Mouse (Mus musculus) brain, embryonic 14.5 days (tissue): ENCODE measurements around the gene Agrn.

Source experiments
- CTCF ChIP-seq: fragments of 200-500 bp; IDR thresholded peaks from 2 replicates; pipeline ENCODE4 v1.5.1; 2012; ENCODE audit warnings: inconsistent platforms, mild to moderate bottlenecking, moderate library complexity, borderline replicate concordance; ENCODE audit not compliant: insufficient read depth, insufficient read length; ENCODE audit errors: extremely low read depth
- POLR2A ChIP-seq: fragments of 200-500 bp; IDR thresholded peaks from 2 replicates; pipeline ENCODE4 v1.6.1; 2012; ENCODE audit warnings: mild to moderate bottlenecking, inconsistent platforms, borderline replicate concordance; ENCODE audit not compliant: poor library complexity, insufficient read depth, insufficient read length, severe bottlenecking; ENCODE audit errors: extremely low read depth

GRCm38 (mm10) chr4:156228393-156229024 is 31.2 kb upstream of the Agrn start:
- TF ChIP-seq POLR2A (no peak), CTCF (no peak)
